Mouse (Mus musculus): ENCODE data around the gene Cpn2.

GRCm38 (mm10) chr16:30215811-30216210 is 51.5 kb downstream of the Cpn2 start:
- TF ChIP-seq GATA1 (IDR thresholded peaks at IDR 0.05; ENCODE audit: borderline replicate concordance, low read length) = no peak
- TF ChIP-seq FLI1 (IDR thresholded peaks at IDR 0.05; ENCODE audit: low read length) = no peak
